Mouse (Mus musculus) heart, embryonic 14.5 days (tissue): ENCODE data around the gene Rtn2. TPM values are rescaled to one million over a fixed set of nuclear protein-coding genes. Genes with fewer than 3 reads are reported as not detected.
A peak's percentile ranks its signal among the peaks of the same experiment; 100 is the strongest.

Experiments
- ATAC-seq: fragments of 200-750 bp; cut with Nextera tagmentation; 2 replicates; pipeline ENCODE4 v1.8.0; 2017; ENCODE audit warnings: low read depth, moderate TSS enrichment; ENCODE audit not compliant: insufficient number of reproducible peaks, insufficient read depth, low FRiP score
- H3K27ac ChIP-seq, 2 experiments: fragments of 200-500 bp in 1 of 2; fragments of 300-500 bp in 1 of 2; sonication (generic) in 1 of 2; replicated peaks in 1 of 2; 2 replicates each; pipeline ENCODE4 v1.5.1; 2012 to 2014; ENCODE audit warnings: low read depth in 2 of 2, low read length in 2 of 2, control low read depth in 1 of 2, mild to moderate bottlenecking in 1 of 2, mixed read lengths in 1 of 2; ENCODE audit not compliant: control insufficient read depth in 1 of 2, insufficient read depth in 1 of 2
- H3K27me3 ChIP-seq: fragments of 300-500 bp; sonication (generic); 2 replicates; pipeline ENCODE4 v1.6.1; 2014; ENCODE audit warnings: mild to moderate bottlenecking, low read length, control low read depth; ENCODE audit not compliant: control insufficient read depth, insufficient read depth
- H3K36me3 ChIP-seq: fragments of 300-500 bp; sonication (generic); 2 replicates; pipeline ENCODE4 v1.6.1; 2014; ENCODE audit warnings: mild to moderate bottlenecking, control low read depth, low read length, mixed read lengths; ENCODE audit not compliant: control insufficient read depth, insufficient read depth
- H3K4me1 ChIP-seq, 2 experiments: fragments of 200-500 bp in 1 of 2; fragments of 300-500 bp in 1 of 2; sonication (generic) in 1 of 2; 2 replicates each; pipeline ENCODE4 v1.6.1; 2012 to 2014; ENCODE audit warnings: low read length in 2 of 2, control low read depth in 1 of 2, mixed read lengths in 1 of 2; ENCODE audit not compliant: control insufficient read depth in 2 of 2, insufficient read depth in 2 of 2
- H3K4me2 ChIP-seq: fragments of 300-500 bp; sonication (generic); 2 replicates; pipeline ENCODE4 v1.6.1; 2014; ENCODE audit warnings: mild to moderate bottlenecking, low read length
- H3K4me3 ChIP-seq, 2 experiments: fragments of 200-500 bp in 1 of 2; fragments of 300-500 bp in 1 of 2; sonication (generic) in 1 of 2; 2 replicates each; pipeline ENCODE4 v1.5.1; 2012 to 2014; ENCODE audit warnings: low read length in 2 of 2, mild to moderate bottlenecking in 2 of 2, control low read depth in 1 of 2, low read depth in 1 of 2, moderate library complexity in 1 of 2; ENCODE audit not compliant: control insufficient read depth in 1 of 2, insufficient read depth in 1 of 2
- H3K9ac ChIP-seq: fragments of 300-500 bp; sonication (generic); 2 replicates; pipeline ENCODE4 v1.6.1; 2014; ENCODE audit warnings: mild to moderate bottlenecking, low read length
- H3K9me3 ChIP-seq: fragments of 300-500 bp; sonication (generic); 2 replicates; pipeline ENCODE4 v1.6.1; 2016; ENCODE audit warnings: low read length, control low read depth; ENCODE audit not compliant: control insufficient read depth
- WGBS: fragments of 180-500 bp; shearing (Covaris S2); extraction: QIAGEN DNeasy Blood & Tissue Kit; methylation state at CpG from one replicate; pipeline ENCODE4 v1.1.7; 2014; 5-methylcytosine and 5-hydroxymethylcytosine counted together
- polyA plus RNA-seq: library from polyadenylated mRNA; unstranded; fragments of >200 nt; fragmentation: Nextera tagmentation; extraction: Ambion mirVana; gene quantifications from 2 replicates; pipeline ENCODE4 v1.2.1, GENCODE M21; 2014

The Rtn2 gene
- polyA plus RNA-seq, 1 experiment from 2014 or later, result 43.6 TPM

DNA sequence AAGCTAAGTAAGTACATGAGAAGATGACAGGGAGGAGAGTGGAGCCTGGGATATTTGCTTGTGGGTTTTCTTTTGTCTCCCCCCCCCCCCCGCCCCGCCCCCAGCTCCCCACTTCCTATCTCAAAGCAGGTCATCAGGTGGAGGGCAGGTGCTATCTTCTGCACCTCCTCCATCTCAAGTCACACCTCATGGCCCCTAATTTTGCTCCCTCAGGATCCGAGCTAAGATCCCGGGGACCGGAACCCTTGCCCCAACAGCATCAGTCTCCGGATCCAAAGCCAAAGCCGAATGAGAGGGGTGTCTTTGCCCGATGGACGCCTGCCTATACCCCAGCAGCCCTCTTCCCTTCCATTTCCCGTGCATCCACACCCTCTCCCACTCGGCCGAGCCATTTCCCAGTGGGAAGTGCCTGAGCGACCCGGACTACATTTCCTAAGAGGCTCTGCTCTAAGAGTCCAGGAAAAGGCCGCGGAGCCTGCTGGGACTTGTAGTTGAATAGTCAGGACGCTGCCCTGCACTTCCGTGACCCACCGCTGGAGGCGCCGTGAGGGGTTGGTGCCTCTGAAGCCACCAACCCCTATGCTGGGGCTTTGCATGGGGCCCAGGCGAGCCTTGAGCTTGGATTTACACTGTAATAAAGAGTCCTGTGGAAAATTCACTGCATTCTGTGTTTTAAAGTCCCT lies 13.2 kb downstream of the Rtn2 start:
- Histone ChIP-seq H3K4me2 (peak overlapping the region; percentile 63), H3K9me3 (no peaks in the 10 kb centered on the region), H3K27ac (no peak overlapping the region), H3K36me3 (no peaks in the 10 kb centered on the region), H3K27me3 (no peaks in the 10 kb centered on the region), H3K4me1 (peaks cover 6% of the 10 kb centered on the region in 2 experiments; a peak in 3 of 4 replicates), H3K9ac (peak overlapping the region; percentile 56; the same call in 1 of the 2 replicates), H3K4me3 (peak overlapping the region; percentile 31 to 33)
- 13% methylated on average over 21 of the region's 22 CpGs for whole genome bisulfite sequencing
- ATAC-seq, result peak; percentile 46; the same call in 1 of the 2 replicates

DNA sequence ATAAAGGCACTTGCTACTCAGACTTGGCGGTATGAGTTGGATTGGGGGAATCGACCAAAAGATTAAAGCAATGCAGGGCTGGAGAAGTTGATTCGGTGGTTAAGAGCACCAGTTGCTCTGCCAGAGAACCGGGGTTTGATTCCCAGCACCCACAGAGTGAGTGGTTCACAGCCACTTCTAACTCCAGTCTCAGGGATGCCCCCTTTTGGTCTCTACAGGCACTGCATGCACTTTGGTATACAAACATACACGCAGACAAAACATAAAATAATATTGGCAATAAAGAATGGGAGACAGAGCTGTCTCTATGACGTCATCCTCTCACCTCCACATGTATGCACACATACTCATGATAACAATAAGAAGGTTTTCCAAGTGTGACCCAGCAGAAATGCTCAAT lies 14.6 kb downstream of the Rtn2 start:
- no peak overlapping the region for H3K4me2 ChIP-seq
- no peak overlapping the region for H3K9ac ChIP-seq
- H3K27ac ChIP-seq, result no peak overlapping the region
- peaks cover 6% of the 10 kb centered on the region; the same call in 1 of the 2 replicates for H3K27me3 ChIP-seq
- ATAC-seq, result no peak
- no peaks in the 10 kb centered on the region for H3K9me3 ChIP-seq
- H3K4me3 ChIP-seq, result no peak overlapping the region
- no peaks in the 10 kb centered on the region for H3K36me3 ChIP-seq
- WGBS, result 86% methylated on average over 6 of the region's 6 CpGs
- peaks cover 4 to 8% of the 10 kb centered on the region in 2 experiments for H3K4me1 ChIP-seq

DNA sequence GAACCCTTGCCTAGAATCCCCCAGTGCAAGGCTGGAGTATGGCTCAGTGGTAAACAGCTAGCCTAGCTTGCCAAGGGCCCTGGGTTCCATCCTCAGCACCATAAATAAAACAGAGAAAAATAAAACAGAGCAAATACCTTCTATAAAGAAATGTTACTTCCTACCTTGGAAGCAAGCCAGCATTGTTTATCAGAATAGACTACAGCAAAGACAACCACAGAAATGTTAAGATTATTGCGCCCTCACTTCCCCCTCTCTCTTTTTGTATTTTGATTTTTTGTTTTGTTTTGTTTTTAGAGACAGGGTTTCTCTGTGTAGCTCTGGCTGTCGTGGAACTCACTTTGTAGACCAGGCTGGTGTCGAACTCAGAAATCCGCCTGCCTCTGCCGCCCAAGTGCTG lies 15.4 kb downstream of the Rtn2 start:
- Histone ChIP-seq H3K9me3 (no peaks in the 10 kb centered on the region), H3K4me1 (peaks cover 4 to 8% of the 10 kb centered on the region in 2 experiments), H3K4me3 (no peak overlapping the region), H3K36me3 (no peaks in the 10 kb centered on the region), H3K9ac (no peak overlapping the region), H3K27me3 (peaks cover 14% of the 10 kb centered on the region), H3K4me2 (no peak overlapping the region), H3K27ac (no peak overlapping the region)
- WGBS, result 87% methylated on average over 5 of the region's 5 CpGs
- no peak for ATAC-seq

DNA sequence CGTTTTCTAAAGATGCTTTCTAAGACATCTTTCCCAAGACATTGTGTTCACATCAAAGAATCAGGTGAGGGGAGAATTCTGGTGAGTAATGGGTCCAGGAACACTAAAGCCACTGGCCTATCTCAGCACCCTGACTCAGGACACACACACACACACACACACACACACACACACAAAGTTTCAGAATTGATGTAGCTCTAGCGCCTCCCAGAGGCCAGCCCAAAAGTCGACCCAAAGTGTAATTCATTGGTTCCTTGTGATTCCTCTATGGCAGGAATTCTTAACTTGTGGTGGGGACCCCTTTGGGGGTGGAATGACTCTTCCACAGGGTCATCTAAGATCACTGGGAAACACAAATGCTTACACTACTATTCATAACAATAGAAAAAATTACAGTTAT lies 16.8 kb downstream of the Rtn2 start:
- Histone ChIP-seq H3K27ac (no peak overlapping the region), H3K36me3 (no peaks in the 10 kb centered on the region), H3K4me1 (peaks cover 4 to 15% of the 10 kb centered on the region in 2 experiments), H3K4me2 (no peak overlapping the region), H3K9me3 (no peaks in the 10 kb centered on the region), H3K27me3 (peaks cover 27% of the 10 kb centered on the region), H3K4me3 (no peak overlapping the region), H3K9ac (no peak overlapping the region)
- 25% methylated on average over 3 of the region's 3 CpGs for WGBS
- no peak for ATAC-seq

DNA sequence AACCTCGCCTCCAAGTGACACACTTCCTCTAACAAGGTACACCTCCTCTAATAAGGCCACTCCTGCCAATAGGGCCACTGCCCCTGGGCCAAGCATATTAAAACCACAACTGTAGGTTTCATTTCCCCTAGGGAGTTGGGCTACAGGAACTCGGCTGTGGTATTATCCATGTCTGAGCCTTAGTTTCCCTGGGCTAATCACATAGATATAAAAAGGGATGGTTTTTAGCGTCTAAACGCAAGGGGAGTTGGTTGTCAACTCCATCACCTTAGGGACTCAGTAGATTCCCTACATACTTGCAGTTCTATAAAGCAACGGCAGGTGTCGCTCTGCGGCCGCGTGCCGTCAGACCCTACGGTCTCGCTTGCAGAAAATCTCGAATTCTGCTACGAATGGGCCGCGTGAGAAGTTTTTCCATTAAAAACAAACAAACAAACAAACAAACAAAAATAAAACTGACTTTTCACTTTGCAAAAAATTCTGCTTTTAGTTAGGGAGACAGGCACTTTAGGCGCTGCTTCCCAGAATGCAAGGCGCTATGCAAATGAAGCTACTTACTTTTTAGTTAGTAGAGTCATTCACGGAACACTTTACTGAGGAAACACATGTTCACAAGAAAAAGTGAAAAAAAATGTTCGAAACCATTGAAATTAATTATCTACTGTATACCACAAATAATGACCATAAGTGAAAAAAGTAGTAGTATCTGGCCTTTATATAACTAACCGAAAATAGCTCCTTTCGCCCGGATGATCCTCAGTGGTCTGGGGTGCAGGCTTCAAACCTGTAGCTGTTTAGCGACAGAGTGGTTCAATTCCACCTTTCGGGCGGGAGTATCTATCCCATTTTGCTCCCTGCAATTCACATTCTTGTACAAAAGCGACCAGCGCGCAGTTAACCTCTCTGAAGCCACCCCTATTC lies 18.3 kb downstream of the Rtn2 start:
- H3K4me1 ChIP-seq, result peaks cover 6 to 26% of the 10 kb centered on the region in 2 experiments
- H3K4me2 ChIP-seq, result peak overlapping the region; percentile 61
- under 1% methylated on average over 29 of the region's 29 CpGs for WGBS
- no peak overlapping the region; a peak in 1 of 4 replicates for H3K27ac ChIP-seq
- H3K9me3 ChIP-seq, result no peaks in the 10 kb centered on the region
- peak overlapping the region; percentile 72 for H3K9ac ChIP-seq
- no peaks in the 10 kb centered on the region for H3K36me3 ChIP-seq
- 0 out of 2 replicates have a peak, but pooled peaks have one; percentile 68 for ATAC-seq
- H3K4me3 ChIP-seq, result peak overlapping the region; percentile 42 to 57
- peaks cover 43% of the 10 kb centered on the region for H3K27me3 ChIP-seq

DNA sequence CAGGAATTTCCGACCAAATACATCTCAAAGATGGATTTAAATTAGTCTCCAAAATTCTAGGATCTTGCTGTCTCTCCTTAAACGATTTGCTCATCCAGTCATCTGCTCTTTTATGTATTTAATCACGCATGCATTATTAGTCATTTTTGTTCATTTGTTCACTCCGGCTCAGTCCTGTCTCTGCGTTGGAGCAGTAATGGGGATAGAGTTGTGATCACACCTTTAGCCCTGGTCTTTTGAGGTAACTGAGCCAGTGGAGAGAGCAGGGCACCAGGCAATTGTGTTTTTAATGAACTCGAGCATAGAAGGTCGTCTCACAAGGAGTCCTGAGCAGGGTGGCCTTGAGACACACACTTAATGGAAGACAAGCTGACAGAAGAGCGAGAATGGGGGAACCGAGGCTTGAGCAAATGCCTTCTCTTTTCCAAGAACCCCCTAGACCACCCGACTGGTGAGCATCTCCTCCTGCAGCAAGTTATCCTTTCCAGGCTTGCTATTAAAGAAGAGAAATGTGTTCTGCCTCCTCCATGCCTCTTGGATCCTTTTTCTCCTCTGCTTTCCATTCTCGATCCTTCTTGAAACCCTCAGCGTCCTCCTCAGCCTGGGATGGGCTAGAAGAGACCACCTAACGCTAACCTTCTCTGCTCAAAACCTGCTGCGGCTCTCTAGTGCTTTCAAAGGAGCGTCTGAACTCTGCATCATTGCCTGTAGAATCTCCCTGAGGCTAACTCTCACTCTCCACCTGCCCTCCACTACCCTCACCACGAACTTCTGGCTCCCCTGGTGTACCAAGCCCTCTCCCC lies 19.2 kb downstream of the Rtn2 start:
- H3K27ac ChIP-seq, result no peak overlapping the region
- WGBS, result 10% methylated on average over 16 of the region's 16 CpGs
- peaks cover 52% of the 10 kb centered on the region for H3K27me3 ChIP-seq
- peak overlapping the region; percentile 61 for H3K4me2 ChIP-seq
- peaks cover 6 to 26% of the 10 kb centered on the region in 2 experiments for H3K4me1 ChIP-seq
- peak overlapping the region; percentile 19 to 42; a peak in 3 of 4 replicates for H3K4me3 ChIP-seq
- peak overlapping the region; percentile 72 for H3K9ac ChIP-seq
- no peaks in the 10 kb centered on the region for H3K36me3 ChIP-seq
- no peak for ATAC-seq
- no peaks in the 10 kb centered on the region for H3K9me3 ChIP-seq
